Mouse (Mus musculus): Measurements from ENCODE around the gene Ndufa12.

The Ndufa12 gene

GRCm38 (mm10) chr10:94230172-94230981 is 31.9 kb downstream of the Ndufa12 start:
- DNase-seq: peak; percentile 32

- no peak for DNase-seq
Measured at GRCm38 (mm10) chr10:94231025-94231424, 32.5 kb downstream of the Ndufa12 start.

- DNase-seq: no peak
Measured at GRCm38 (mm10) chr10:94235200-94235599, 36.7 kb downstream of the Ndufa12 start.

- no peak for DNase-seq
Measured at GRCm38 (mm10) chr10:94241346-94241745, 42.8 kb downstream of the Ndufa12 start.

- no peak for DNase-seq
Measured at GRCm38 (mm10) chr10:94247748-94248349, 49.3 kb downstream of the Ndufa12 start.

GRCm38 (mm10) chr10:94249575-94250456 is 51.3 kb downstream of the Ndufa12 start:
- DNase-seq: peak; percentile 15

- no peak for DNase-seq
Measured at GRCm38 (mm10) chr10:94253260-94253807, 54.8 kb downstream of the Ndufa12 start.

- DNase-seq: no peak
Measured at GRCm38 (mm10) chr10:94254766-94255165, 56.2 kb downstream of the Ndufa12 start.

- DNase-seq: no peak
Measured at GRCm38 (mm10) chr10:94255744-94256143, 57.2 kb downstream of the Ndufa12 start.

- no peak for DNase-seq
Measured at GRCm38 (mm10) chr10:94256518-94256917, 58.0 kb downstream of the Ndufa12 start.

GRCm38 (mm10) chr10:94260544-94260943 is 62.0 kb downstream of the Ndufa12 start:
- DNase-seq: no peak

GRCm38 (mm10) chr10:94262646-94263045 is 64.1 kb downstream of the Ndufa12 start:
- DNase-seq: no peak

GRCm38 (mm10) chr10:94263211-94263610 is 64.7 kb downstream of the Ndufa12 start:
- no peak for DNase-seq

GRCm38 (mm10) chr10:94265656-94266542 is 67.4 kb downstream of the Ndufa12 start:
- peak; percentile 49 for DNase-seq
